Mouse (Mus musculus): ENCODE measurements at regions not wholly inside any gene's neighbourhood (a gene's known extent, or its start where the extent isn't known, plus 50 kb on each side); places are given as distances from the start of the nearest gene placed in this dataset.
"Not testable (repeated sequence)": the region's sequence is repeated elsewhere in the genome, so short reads cannot be mapped to it uniquely, and the experiment has no call there.

DNA sequence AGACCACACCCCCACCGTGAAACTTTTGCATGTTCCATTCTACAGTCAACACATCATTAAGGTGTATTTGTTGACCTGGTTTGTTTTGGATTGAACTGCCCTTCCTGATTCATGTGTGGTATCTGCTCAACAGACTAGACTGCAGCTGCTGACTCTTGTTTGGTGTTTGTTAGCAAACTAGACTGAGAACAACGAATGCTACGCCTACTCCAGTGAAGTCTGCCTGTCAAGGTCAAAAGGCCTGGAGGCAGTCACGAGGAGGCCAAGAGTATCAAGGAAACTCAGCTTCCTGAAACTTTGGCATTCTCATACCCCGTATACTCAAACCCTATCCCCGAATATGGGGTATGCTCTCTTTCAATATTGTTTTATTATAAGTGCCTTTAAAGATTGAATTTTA is 194.2 kb upstream of the Spin1 start:
- not testable (repeated sequence) for H3K36me3 ChIP-seq (ENCODE audit: control insufficient read depth, insufficient read depth, low read length); H3K27me3 ChIP-seq (replicated peaks; ENCODE audit: control insufficient read depth, insufficient read depth, low read length); H3K4me1 ChIP-seq (ENCODE audit: control insufficient read depth, insufficient read depth, low read length); H3K4me3 ChIP-seq (ENCODE audit: insufficient read depth, low read depth, low read length); DNase-seq; H3K27ac ChIP-seq (ENCODE audit: insufficient read depth, low read depth, low read length)
- 80% methylated on average over 6 of the region's 6 CpGs for WGBS

DNA sequence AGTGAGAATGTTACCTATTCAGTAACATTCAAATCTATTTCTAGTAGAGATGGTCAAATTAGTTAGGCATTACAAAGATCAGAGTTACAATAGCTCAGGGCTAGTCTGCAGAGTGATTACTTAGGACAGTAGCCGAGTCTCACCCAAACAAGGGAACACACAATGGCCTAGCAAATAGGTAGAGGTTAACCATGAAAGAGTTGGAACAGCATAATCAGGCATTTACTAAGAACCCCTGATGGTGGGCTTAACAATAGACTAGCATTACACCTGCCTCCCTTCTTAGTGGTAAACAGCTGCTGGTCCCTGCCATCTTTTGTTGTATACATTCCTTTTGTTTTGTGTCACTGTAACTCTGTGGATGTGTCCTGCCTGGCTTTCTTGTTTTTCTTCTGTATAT is 193.8 kb upstream of the Spin1 start:
- Histone ChIP-seq H3K4me1 (ENCODE audit: control insufficient read depth, insufficient read depth, low read length) (no peaks in the 10 kb centered on the region), H3K27ac (ENCODE audit: insufficient read depth, low read depth, low read length) (no peak overlapping the region), H3K36me3 (ENCODE audit: control insufficient read depth, insufficient read depth, low read length) (no peaks in the 10 kb centered on the region), H3K4me3 (ENCODE audit: insufficient read depth, low read depth, low read length) (no peak overlapping the region), H3K27me3 (replicated peaks; ENCODE audit: control insufficient read depth, insufficient read depth, low read length) (no peaks in the 10 kb centered on the region)
- no peak for DNase-seq
- TF ChIP-seq POLR2A (IDR thresholded peaks at IDR 0.05; ENCODE audit: low read depth, low read length) = no peak
- TF ChIP-seq CTCF (conservative IDR thresholded peaks at IDR 0.05; ENCODE audit: insufficient read depth, insufficient read length, low read depth, low read length) = no peak
- 93% methylated on average over 1 of the region's 1 CpGs for WGBS

DNA sequence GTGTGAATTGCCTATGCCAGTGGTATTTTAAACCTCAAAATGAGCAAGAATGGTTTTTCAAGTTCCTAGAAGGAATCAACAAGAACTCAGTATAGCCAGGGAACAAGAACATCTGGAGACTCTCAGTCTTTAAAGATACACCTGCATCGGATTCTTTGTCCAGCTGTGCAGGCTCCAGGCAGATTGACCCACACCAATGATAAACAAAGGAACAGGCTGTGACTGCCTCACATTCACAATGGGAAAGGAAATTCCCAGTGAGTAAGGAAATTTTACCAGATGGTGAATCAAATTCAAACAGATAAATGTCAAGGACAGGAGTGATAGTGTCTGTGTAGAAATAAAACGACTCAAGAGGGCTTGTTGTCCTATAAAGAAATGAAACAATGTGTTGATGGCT is 187.9 kb upstream of the Spin1 start:
- WGBS = 55% methylated on average over 2 of the region's 2 CpGs
- H3K4me3 ChIP-seq (ENCODE audit: insufficient read depth, low read depth, low read length); H3K27ac ChIP-seq (ENCODE audit: insufficient read depth, low read depth, low read length); H3K4me1 ChIP-seq (ENCODE audit: control insufficient read depth, insufficient read depth, low read length); H3K36me3 ChIP-seq (ENCODE audit: control insufficient read depth, insufficient read depth, low read length); DNase-seq; H3K27me3 ChIP-seq (replicated peaks; ENCODE audit: control insufficient read depth, insufficient read depth, low read length): not testable (repeated sequence)

DNA sequence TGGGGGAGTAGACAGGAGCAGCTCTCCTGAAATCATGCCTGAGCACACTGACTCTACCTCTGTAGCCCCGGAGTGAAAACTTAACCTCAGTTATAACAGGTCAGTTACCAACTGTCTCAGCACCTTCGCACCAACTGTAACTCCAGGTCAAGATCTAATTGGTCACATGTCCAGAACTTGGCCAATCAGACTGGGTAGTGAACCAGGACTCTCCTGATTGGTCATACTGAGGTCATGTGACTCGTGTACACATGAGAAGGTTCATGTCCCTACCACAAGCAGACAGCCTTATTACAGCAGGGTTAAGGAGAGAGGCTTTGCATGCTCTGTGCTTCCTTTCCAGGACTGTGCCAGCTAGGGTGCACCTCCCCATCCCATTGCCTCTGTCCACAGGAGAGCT is 166.7 kb upstream of the Spin1 start:
- DNase-seq = not testable (repeated sequence)
- WGBS = 77% methylated on average over 3 of the region's 3 CpGs

DNA sequence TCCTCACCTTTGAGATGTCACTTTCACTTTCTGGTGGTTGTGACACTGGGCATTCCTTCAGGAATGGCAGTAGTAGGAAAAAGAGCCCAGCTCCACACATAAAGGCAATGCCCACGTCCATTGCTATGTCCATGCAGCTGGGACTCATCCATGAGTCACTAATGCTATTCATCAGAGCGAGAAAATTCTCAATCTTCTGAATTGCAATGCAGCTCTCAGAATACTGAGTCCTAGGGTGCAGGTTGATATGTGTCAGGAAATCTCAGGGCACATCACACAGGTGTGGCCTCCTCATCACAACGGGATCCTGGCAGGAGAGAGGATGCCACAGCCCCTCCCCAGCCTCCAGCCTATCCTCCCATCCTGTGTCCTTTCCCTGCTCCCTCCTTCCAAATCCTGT is 158.1 kb upstream of the Spin1 start:
- Histone ChIP-seq H3K4me3 (ENCODE audit: insufficient read depth, low read depth, low read length) (no peak overlapping the region), H3K27me3 (replicated peaks; ENCODE audit: control insufficient read depth, insufficient read depth, low read length) (no peaks in the 10 kb centered on the region), H3K4me1 (ENCODE audit: control insufficient read depth, insufficient read depth, low read length) (no peaks in the 10 kb centered on the region), H3K36me3 (ENCODE audit: control insufficient read depth, insufficient read depth, low read length) (no peaks in the 10 kb centered on the region), H3K27ac (ENCODE audit: insufficient read depth, low read depth, low read length) (no peak overlapping the region)
- DNase-seq = no peak
- WGBS = 67% methylated on average over 3 of the region's 3 CpGs
- TF ChIP-seq CTCF (conservative IDR thresholded peaks at IDR 0.05; ENCODE audit: insufficient read depth, insufficient read length, low read depth, low read length) = no peak

More for the DNA sequence above, 166.7 kb upstream of the Spin1 start:
- not testable (repeated sequence) for H3K4me1 ChIP-seq (ENCODE audit: control insufficient read depth, insufficient read depth, low read length); H3K36me3 ChIP-seq (ENCODE audit: control insufficient read depth, insufficient read depth, low read length); H3K27ac ChIP-seq (ENCODE audit: insufficient read depth, low read depth, low read length); H3K4me3 ChIP-seq (ENCODE audit: insufficient read depth, low read depth, low read length); H3K27me3 ChIP-seq (replicated peaks; ENCODE audit: control insufficient read depth, insufficient read depth, low read length)

DNA sequence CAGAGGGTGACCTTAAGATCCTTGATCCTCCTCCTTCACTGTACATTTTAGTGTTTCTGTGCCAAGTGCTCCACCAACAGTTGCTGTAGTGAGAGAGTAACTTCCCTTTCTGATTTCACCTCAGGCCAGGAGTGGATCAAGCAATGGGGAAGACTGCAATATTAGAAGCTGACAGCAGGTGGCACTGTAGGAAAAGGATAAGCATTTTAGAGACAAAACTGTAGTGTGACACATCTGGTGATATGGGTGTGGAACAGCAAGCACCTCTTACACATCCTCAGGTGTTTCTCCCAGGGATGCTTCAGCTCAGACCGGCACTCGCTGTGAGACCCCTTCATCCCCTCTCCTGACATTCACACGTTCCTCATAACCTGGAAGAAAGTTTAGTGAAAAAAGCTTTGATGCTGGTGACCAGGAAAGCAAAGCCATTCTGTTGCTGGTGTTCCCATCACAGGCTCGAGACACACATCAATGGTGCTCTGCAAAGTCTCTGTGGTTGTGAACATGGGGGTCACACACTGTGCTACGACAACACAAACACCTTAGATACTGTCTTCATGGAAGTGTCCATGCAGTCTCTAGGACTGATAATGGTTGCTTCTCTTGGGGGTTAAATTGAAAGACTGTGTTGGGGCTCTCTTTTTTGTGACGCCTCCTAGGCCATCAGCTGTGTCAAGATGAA is 151.0 kb upstream of the Spin1 start:
- Histone ChIP-seq H3K4me1 (ENCODE audit: control insufficient read depth, insufficient read depth, low read length) (no peaks in the 10 kb centered on the region), H3K36me3 (ENCODE audit: control insufficient read depth, insufficient read depth, low read length) (no peaks in the 10 kb centered on the region), H3K27ac (ENCODE audit: insufficient read depth, low read depth, low read length) (no peak overlapping the region), H3K4me3 (ENCODE audit: insufficient read depth, low read depth, low read length) (no peak overlapping the region), H3K27me3 (replicated peaks; ENCODE audit: control insufficient read depth, insufficient read depth, low read length) (no peaks in the 10 kb centered on the region)
- peak; percentile 82 for DNase-seq
- WGBS = 40% methylated on average over 6 of the region's 6 CpGs
- peak; percentile 52 for TF ChIP-seq CTCF (conservative IDR thresholded peaks at IDR 0.05; ENCODE audit: insufficient read depth, insufficient read length, low read depth, low read length)
- no peak for TF ChIP-seq POLR2A (IDR thresholded peaks at IDR 0.05; ENCODE audit: low read depth, low read length)

DNA sequence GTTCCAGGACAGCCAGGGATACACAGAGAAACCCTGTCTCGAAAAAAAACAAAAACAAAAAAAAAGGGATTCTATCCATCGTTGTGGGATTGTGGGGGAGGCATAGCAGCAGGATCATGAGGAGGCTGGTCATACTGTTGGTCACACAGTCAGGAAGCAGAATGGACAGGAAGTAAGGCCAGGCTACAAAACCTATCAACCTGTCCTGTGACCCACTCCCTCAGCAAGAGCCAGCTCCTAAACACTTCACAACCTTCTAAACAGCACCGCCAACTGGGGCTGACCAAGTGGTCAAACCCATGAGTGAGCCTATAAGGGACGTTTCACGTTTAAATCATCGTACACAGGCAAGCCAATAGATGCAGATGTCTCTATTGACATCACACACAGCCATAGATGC is 146.0 kb upstream of the Spin1 start:
- DNase-seq = no peak
- no peaks in the 10 kb centered on the region for H3K27me3 ChIP-seq (replicated peaks; ENCODE audit: control insufficient read depth, insufficient read depth, low read length)
- H3K27ac ChIP-seq (ENCODE audit: insufficient read depth, low read depth, low read length) = no peak overlapping the region
- TF ChIP-seq CTCF (conservative IDR thresholded peaks at IDR 0.05; ENCODE audit: insufficient read depth, insufficient read length, low read depth, low read length) (no peak), POLR2A (IDR thresholded peaks at IDR 0.05; ENCODE audit: low read depth, low read length) (no peak)
- no peaks in the 10 kb centered on the region; the same call in 1 of the 2 replicates for H3K4me1 ChIP-seq (ENCODE audit: control insufficient read depth, insufficient read depth, low read length)
- H3K4me3 ChIP-seq (ENCODE audit: insufficient read depth, low read depth, low read length) = no peak overlapping the region
- H3K36me3 ChIP-seq (ENCODE audit: control insufficient read depth, insufficient read depth, low read length) = no peaks in the 10 kb centered on the region
- 83% methylated on average over 6 of the region's 6 CpGs for WGBS

Measured in kidney, adult 2 months (tissue).